8 mouse cellular contexts compared by ENCODE assay signal in the genomic region with DNA sequence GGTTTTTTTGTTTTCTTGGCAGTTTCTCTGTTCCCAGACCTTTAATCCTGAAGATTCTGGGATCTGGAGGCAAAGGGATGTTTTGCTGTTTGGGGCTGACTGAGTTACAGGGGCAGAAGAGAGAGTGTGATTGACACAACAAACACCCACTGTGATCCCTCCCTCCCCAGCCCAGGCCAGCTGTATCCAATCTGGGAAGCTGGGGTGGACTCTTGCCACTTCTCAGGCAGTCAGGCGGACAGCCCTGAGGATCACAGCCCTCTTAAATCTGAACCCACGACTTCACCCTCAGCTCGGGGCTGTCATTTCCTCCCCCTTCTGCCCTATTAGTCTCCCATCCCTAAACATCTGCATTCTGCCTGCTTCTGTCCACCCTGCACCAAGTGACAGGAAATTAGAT. TPM values are rescaled to one million over a fixed set of nuclear protein-coding genes. Genes with fewer than 3 reads are reported as not detected.
A peak's percentile ranks its signal among the peaks of the same experiment; 100 is the strongest.
DNase-seq lines count a peak whose midpoint lies in the region; ATAC-seq and TF ChIP-seq lines count a peak whose summit lies in the region.

No protein-coding gene starts in this region.

- ATAC-seq in heart, embryonic 11.5 days (replicated peaks; ENCODE audit: insufficient number of reproducible peaks, low FRiP score, low TSS enrichment): no peak
- ATAC-seq in heart, embryonic 13.5 days (ENCODE audit: extremely low read depth, insufficient number of reproducible peaks, low FRiP score, low TSS enrichment): no peak
- no peak for ATAC-seq in midbrain, postnatal 0 days (ENCODE audit: low FRiP score)

- no peak overlapping the region for H3K27ac ChIP-seq in heart, embryonic 11.5 days (ENCODE audit: low read depth, low read length)
- peak overlapping the region; percentile 8; the same call in 1 of the 2 replicates for H3K27ac ChIP-seq in heart, embryonic 13.5 days (replicated peaks)
- H3K27ac ChIP-seq in midbrain, postnatal 0 days (ENCODE audit: low read depth, low read length): peak overlapping the region; percentile 18; the same call in 1 of the 2 replicates

- peak; percentile 95 for DNase-seq in heart, adult 11 months
- DNase-seq in kidney, postnatal 25 days: peak; percentile 29 to 52
- no peak for DNase-seq in midbrain, postnatal 0 days (ENCODE audit: low spot score)
- no peak for DNase-seq in cerebellum, adult 9-11 months
- no peak for DNase-seq in layer of hippocampus, postnatal 36 days
- DNase-seq in urinary bladder, postnatal 36 days (ENCODE audit: low spot score in 2 of 2): no peak

- no peaks in the 10 kb centered on the region for H3K9me3 ChIP-seq in heart, embryonic 11.5 days (replicated peaks; ENCODE audit: control insufficient read depth, low read length)
- H3K9me3 ChIP-seq in heart, embryonic 13.5 days: no peaks in the 10 kb centered on the region
- H3K9me3 ChIP-seq in midbrain, postnatal 0 days (ENCODE audit: low read length): no peaks in the 10 kb centered on the region

- no peaks in the 10 kb centered on the region for H3K36me3 ChIP-seq in heart, embryonic 11.5 days (ENCODE audit: control insufficient read depth, insufficient read depth, low read length)
- H3K36me3 ChIP-seq in heart, embryonic 13.5 days: no peaks in the 10 kb centered on the region
- no peaks in the 10 kb centered on the region for H3K36me3 ChIP-seq in midbrain, postnatal 0 days (ENCODE audit: insufficient read depth, low read length)

- no peak overlapping the region for H3K4me3 ChIP-seq in heart, embryonic 11.5 days (ENCODE audit: low read depth, low read length)
- H3K4me3 ChIP-seq in heart, embryonic 13.5 days: no peak overlapping the region
- no peak overlapping the region for H3K4me3 ChIP-seq in midbrain, postnatal 0 days (ENCODE audit: low read depth, low read length)

- H3K4me2 ChIP-seq in heart, embryonic 11.5 days: no peak overlapping the region
- no peak overlapping the region for H3K4me2 ChIP-seq in heart, embryonic 13.5 days
- H3K4me2 ChIP-seq in midbrain, postnatal 0 days (ENCODE audit: low read depth, low read length, poor library complexity, severe bottlenecking): no peak overlapping the region

- 24% methylated on average over 3 of the region's 3 CpGs for WGBS in heart, embryonic 11.5 days (ENCODE audit: insufficient replicate concordance)
- WGBS in heart, embryonic 13.5 days: 17% methylated on average over 3 of the region's 3 CpGs
- 34% methylated on average over 3 of the region's 3 CpGs for WGBS in midbrain, postnatal 0 days

- TF ChIP-seq CTCF in midbrain, postnatal 0 days (IDR thresholded peaks at IDR 0.05): no peak

- H3K4me1 ChIP-seq in heart, embryonic 11.5 days (ENCODE audit: control insufficient read depth, insufficient read depth, low read length): peaks cover 13% of the 10 kb centered on the region; the same call in 1 of the 2 replicates
- H3K4me1 ChIP-seq in heart, embryonic 13.5 days: peaks cover 25% of the 10 kb centered on the region
- no peaks in the 10 kb centered on the region for H3K4me1 ChIP-seq in midbrain, postnatal 0 days (ENCODE audit: insufficient read depth, low read length)

- no peak overlapping the region for H3K9ac ChIP-seq in heart, embryonic 11.5 days (ENCODE audit: low read depth, low read length)
- H3K9ac ChIP-seq in heart, embryonic 13.5 days: no peak overlapping the region
- no peak overlapping the region for H3K9ac ChIP-seq in midbrain, postnatal 0 days (replicated peaks; ENCODE audit: low read length, poor library complexity, severe bottlenecking)

- H3K27me3 ChIP-seq in heart, embryonic 11.5 days (ENCODE audit: control insufficient read depth, insufficient read depth, low read length): no peaks in the 10 kb centered on the region
- peaks cover 15% of the 10 kb centered on the region; the same call in 1 of the 2 replicates for H3K27me3 ChIP-seq in heart, embryonic 13.5 days (replicated peaks)
- no peaks in the 10 kb centered on the region for H3K27me3 ChIP-seq in midbrain, postnatal 0 days (ENCODE audit: insufficient read depth, low read length)

RNA-seq across cellular contexts. Expression of gene Arl4c, which starts 55.7 kb away (rescaled TPM):
- 3.0 and 4.4 TPM in 2 replicates for polyA plus RNA-seq in heart, embryonic 11.5 days (2014; fragmentation: Nextera tagmentation; extraction: Ambion mirVana)
- 6.6 and 7.6 TPM in 2 replicates for polyA plus RNA-seq in heart, embryonic 13.5 days (2015; fragmentation: Nextera tagmentation; extraction: Ambion mirVana)
- 101 and 115 TPM in 2 replicates for total RNA-seq in midbrain, postnatal 0 days (2014; rRNA removed)
- 44.4 and 47.4 TPM in 2 replicates for polyA plus RNA-seq in midbrain, postnatal 0 days (2015; fragmentation: Nextera tagmentation; extraction: Ambion mirVana)
- total RNA-seq in layer of hippocampus, postnatal 36 days (2021): 10 to 100 TPM; 26.1 to 29.0 TPM

Comparison
In these comparisons a context has a peak if more than half of its experiments do, and no peak if none do; other contexts are left out.
1. DNase-seq: peak in heart, adult 11 months (single experiment) and kidney, postnatal 25 days (2 of 2); none in midbrain, postnatal 0 days (single experiment), cerebellum, adult 9-11 months (single experiment), layer of hippocampus, postnatal 36 days (0 of 2) and urinary bladder, postnatal 36 days (0 of 2).